39 mouse cellular contexts compared by ENCODE assay signal in the genomic region with DNA sequence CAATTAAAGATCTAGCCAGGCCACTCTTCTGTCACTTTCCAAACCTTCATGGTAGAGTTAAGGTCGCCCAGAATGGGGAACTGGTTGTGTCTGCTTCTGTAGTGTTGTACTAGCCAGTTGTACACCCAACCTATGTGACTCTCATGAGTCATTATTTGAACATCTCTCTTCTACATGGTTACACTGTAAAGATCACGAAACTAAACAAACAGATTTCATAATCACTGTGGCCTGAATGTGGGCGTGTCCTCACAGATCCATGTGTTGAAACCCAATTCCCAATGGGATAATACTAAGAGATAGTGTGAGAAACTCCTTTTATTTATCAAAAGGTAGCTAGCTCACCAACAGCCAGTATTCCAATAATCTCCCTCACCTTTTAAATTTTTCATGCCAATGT. TPM values are rescaled to one million over a fixed set of nuclear protein-coding genes. Genes with fewer than 3 reads are reported as not detected.
DNase-seq lines count a peak whose midpoint lies in the region; ATAC-seq and TF ChIP-seq lines count a peak whose summit lies in the region.
"Had no signal": no experiment of that assay in that cellular context is flagged by ENCODE, and none has a peak within 500 bp of the region (broad histone marks: within the 10 kb centered on the region; RNA-seq: fewer than 3 reads in every experiment).

No protein-coding gene starts in this region.

- H3K4me1 ChIP-seq in lung, postnatal 0 days (ENCODE audit: insufficient read depth, low read depth, low read length): no peaks in the 10 kb centered on the region
- no peaks in the 10 kb centered on the region for H3K4me1 ChIP-seq in lung, adult 2 months (ENCODE audit: control insufficient read depth, insufficient read depth, low read length)
- no peaks in the 10 kb centered on the region; the same call in 1 of the 2 replicates for H3K4me1 ChIP-seq in stomach, postnatal 0 days (replicated peaks; ENCODE audit: control insufficient read depth, insufficient read depth)
- peaks cover 13% of the 10 kb centered on the region for H3K4me1 ChIP-seq in thymus, adult 2 months (replicated peaks; ENCODE audit: control insufficient read depth, insufficient read depth, low read length)
- H3K4me1 ChIP-seq: embryonic facial prominence, embryonic 13.5 days; heart, embryonic 12.5 days; hindbrain, embryonic 13.5 days; limb, embryonic 15.5 days; midbrain, embryonic 12.5 days; neural tube, embryonic 13.5 days had no signal

- no peak overlapping the region for H3K4me2 ChIP-seq in lung, postnatal 0 days (replicated peaks; ENCODE audit: low read depth, low read length)
- H3K4me2 ChIP-seq in stomach, postnatal 0 days (replicated peaks; ENCODE audit: low read depth): no peak overlapping the region
- H3K4me2 ChIP-seq: embryonic facial prominence, embryonic 13.5 days; heart, embryonic 12.5 days; hindbrain, embryonic 13.5 days; limb, embryonic 15.5 days; midbrain, embryonic 12.5 days; neural tube, embryonic 13.5 days had no signal

- H3K9me3 ChIP-seq in lung, postnatal 0 days (ENCODE audit: low read length): no peaks in the 10 kb centered on the region
- H3K9me3 ChIP-seq in stomach, postnatal 0 days (ENCODE audit: control insufficient read depth, low read length): no peaks in the 10 kb centered on the region
- H3K9me3 ChIP-seq: embryonic facial prominence, embryonic 13.5 days; hindbrain, embryonic 13.5 days; limb, embryonic 10.5 days; limb, embryonic 15.5 days; midbrain, embryonic 12.5 days; neural tube, embryonic 13.5 days had no signal

- H3K79me3 ChIP-seq in C2C12 (ENCODE audit: low read depth): no peaks in the 10 kb centered on the region

- H3K27ac ChIP-seq in lung, postnatal 0 days (ENCODE audit: low read length): no peak overlapping the region
- H3K27ac ChIP-seq in stomach, postnatal 0 days (replicated peaks): no peak overlapping the region
- no peak overlapping the region for H3K27ac ChIP-seq in thymus, adult 2 months (ENCODE audit: control insufficient read depth, insufficient read depth, low read length)
- H3K27ac ChIP-seq: embryonic facial prominence, embryonic 13.5 days; gastrocnemius, adult 2 months; heart, adult 2 months; hindbrain, embryonic 13.5 days; layer of hippocampus, adult 2 months; limb, embryonic 10.5 days; limb, embryonic 15.5 days; midbrain, embryonic 12.5 days; neural tube, embryonic 13.5 days had no signal

- no peaks in the 10 kb centered on the region for H3K36me3 ChIP-seq in lung, postnatal 0 days (ENCODE audit: insufficient read depth, low read length)
- H3K36me3 ChIP-seq in C2C12 (ENCODE audit: control insufficient read depth, insufficient read depth): no peaks in the 10 kb centered on the region
- H3K36me3 ChIP-seq in stomach, postnatal 0 days (ENCODE audit: control insufficient read depth, insufficient read depth, low read length): no peaks in the 10 kb centered on the region
- no peaks in the 10 kb centered on the region for H3K36me3 ChIP-seq in thymus, adult 2 months (ENCODE audit: control insufficient read depth, insufficient read depth, low read length)
- H3K36me3 ChIP-seq: embryonic facial prominence, embryonic 13.5 days; heart, embryonic 12.5 days; hindbrain, embryonic 13.5 days; limb, embryonic 10.5 days; limb, embryonic 15.5 days; midbrain, embryonic 12.5 days; neural tube, embryonic 13.5 days had no signal

- ATAC-seq in lung, postnatal 0 days: peak; percentile 61
- ATAC-seq in granulocyte monocyte progenitor cell, adult 5-6 weeks (replicated peaks; ENCODE audit: poor library complexity, severe bottlenecking): peak; percentile 37
- ATAC-seq in stomach, postnatal 0 days (ENCODE audit: low FRiP score, low TSS enrichment): peak; percentile 89
- ATAC-seq: forebrain, embryonic 16.5 days had no signal

- H3K27me3 ChIP-seq in lung, postnatal 0 days (replicated peaks; ENCODE audit: insufficient read depth, low read length): no peaks in the 10 kb centered on the region
- H3K27me3 ChIP-seq in C2C12 (ENCODE audit: control insufficient read depth, insufficient read depth, insufficient read length): no peaks in the 10 kb centered on the region
- no peaks in the 10 kb centered on the region for H3K27me3 ChIP-seq in stomach, postnatal 0 days (ENCODE audit: control insufficient read depth, insufficient read depth, low read length)
- H3K27me3 ChIP-seq in thymus, adult 2 months (ENCODE audit: control insufficient read depth, insufficient read depth, low read length): no peaks in the 10 kb centered on the region
- H3K27me3 ChIP-seq: embryonic facial prominence, embryonic 13.5 days; heart, embryonic 12.5 days; hindbrain, embryonic 13.5 days; limb, embryonic 15.5 days; midbrain, embryonic 12.5 days; neural tube, embryonic 13.5 days had no signal

- no peak overlapping the region for H3ac ChIP-seq in C2C12 (ENCODE audit: control insufficient read depth, insufficient read length, low read depth)

- TF ChIP-seq EP300 in lung, postnatal 0 days (IDR thresholded peaks at IDR 0.05): no peak
- TF ChIP-seq EP300 in stomach, postnatal 0 days (optimal IDR thresholded peaks at IDR 0.05): no peak

- no peaks in the 10 kb centered on the region for H3K79me2 ChIP-seq in C2C12 (ENCODE audit: control insufficient read depth, insufficient read depth)

- H3K9ac ChIP-seq in lung, postnatal 0 days (replicated peaks; ENCODE audit: low read depth): no peak overlapping the region
- no peak overlapping the region for H3K9ac ChIP-seq in stomach, postnatal 0 days (ENCODE audit: low read length)
- H3K9ac ChIP-seq: embryonic facial prominence, embryonic 13.5 days; heart, embryonic 12.5 days; hindbrain, embryonic 13.5 days; limb, embryonic 15.5 days; midbrain, embryonic 12.5 days; neural tube, embryonic 13.5 days had no signal

- H3K4me3 ChIP-seq in lung, postnatal 0 days (ENCODE audit: low read depth, low read length): no peak overlapping the region
- H3K4me3 ChIP-seq in lung, adult 2 months (replicated peaks; ENCODE audit: extremely low read depth, low read depth, low read length): no peak overlapping the region
- H3K4me3 ChIP-seq in C2C12 (ENCODE audit: insufficient read depth, poor library complexity, severe bottlenecking): no peak overlapping the region
- no peak overlapping the region for H3K4me3 ChIP-seq in stomach, postnatal 0 days (ENCODE audit: low read depth, low read length)
- H3K4me3 ChIP-seq in thymus, adult 2 months (ENCODE audit: control insufficient read depth, insufficient read depth, low read length): no peak overlapping the region
- H3K4me3 ChIP-seq: embryonic facial prominence, embryonic 13.5 days; erythroblast, embryonic 14.5 days; gastrocnemius, adult 2 months; heart, adult 2 months; heart, embryonic 12.5 days; hindbrain, embryonic 13.5 days; layer of hippocampus, adult 2 months; limb, embryonic 10.5 days; limb, embryonic 15.5 days; midbrain, embryonic 12.5 days; neural tube, embryonic 13.5 days had no signal

- no peak for TF ChIP-seq CTCF in lung, postnatal 0 days (IDR thresholded peaks at IDR 0.05)
- no peak for TF ChIP-seq CTCF in lung, adult 2 months (IDR thresholded peaks at IDR 0.05; ENCODE audit: insufficient read depth, low read length)
- TF ChIP-seq CTCF in C2C12 (IDR thresholded peaks at IDR 0.05; ENCODE audit: control insufficient read depth, insufficient read depth, insufficient read length): no peak
- no peak for TF ChIP-seq CTCF in stomach, postnatal 0 days (IDR thresholded peaks at IDR 0.05; ENCODE audit: low read depth)
- TF ChIP-seq CTCF in thymus, adult 2 months (IDR thresholded peaks at IDR 0.05; ENCODE audit: borderline replicate concordance, control insufficient read depth, extremely low read depth, insufficient read depth, low read length, poor library complexity): no peak

- 44% methylated on average over 3 of the region's 3 CpGs for WGBS in lung, postnatal 0 days
- 55% methylated on average over 3 of the region's 3 CpGs for WGBS in lung, adult 2 months
- 60% methylated on average over 3 of the region's 3 CpGs for WGBS in stomach, postnatal 0 days
- WGBS in thymus, adult 2 months: 88% methylated on average over 3 of the region's 3 CpGs

- peak; percentile 74 for DNase-seq in lung, postnatal 0 days (ENCODE audit: low spot score)
- DNase-seq in lung, adult 2 months: no peak
- DNase-seq in stomach, postnatal 0 days (ENCODE audit: low spot score): no peak
- DNase-seq in left cerebral cortex, adult 8-10 months (ENCODE audit: low spot score in 2 of 2): no peak
- DNase-seq in thymus, adult 2 months: no peak
- DNase-seq: adrenal gland, postnatal 25 days; cerebellum, adult 11-12 months; gastrocnemius, adult 2 months; gastrocnemius, postnatal 36 days; heart, adult 2 months; heart, postnatal 4 days; kidney, adult 18-20 months; kidney, postnatal 36 days; right cerebral cortex, postnatal 14 days; thymus, postnatal 25 days had no signal

- TF ChIP-seq POLR2A in lung, adult 2 months (IDR thresholded peaks at IDR 0.05; ENCODE audit: borderline replicate concordance, extremely low read depth, low read depth, low read length): no peak
- no peak for TF ChIP-seq POLR2A in thymus, adult 2 months (IDR thresholded peaks at IDR 0.05; ENCODE audit: control insufficient read depth, extremely low read depth, insufficient read depth, low read length, poor library complexity)

TF ChIP-seq in C2C12, 6 proteins besides CTCF, POLR2A, EP300 and RAD21:
- TF ChIP-seq CEBPB (IDR thresholded peaks at IDR 0.05; ENCODE audit: low read depth): peak; percentile 37
- TF ChIP-seq MYOD1 (IDR thresholded peaks at IDR 0.05; ENCODE audit: control insufficient read depth, insufficient read length, low read depth): no peak

RNA-seq across cellular contexts. Expression of a gene that starts 33.3 kb away (rescaled TPM):
- 15.6 TPM in 2 replicates for polyA plus RNA-seq in lung, postnatal 0 days (2015; fragmentation: Nextera tagmentation; extraction: Ambion mirVana)
- 12.1 and 12.5 TPM in 2 replicates for polyA plus RNA-seq in lung, adult 2 months (2012; rRNA removed)
- 26.2 TPM for polyA plus RNA-seq in C2C12 (2012; fragmentation: generic; extraction: Trizol)
- total RNA-seq in granulocyte monocyte progenitor cell, adult 5-6 weeks (2014; fragmentation: Nextera tagmentation): 38.6 and 43.6 TPM in 2 replicates
- 18.9 and 20.0 TPM in 2 replicates for total RNA-seq in granulocyte monocyte progenitor cell, adult 5-6 weeks (2017)
- polyA plus RNA-seq in stomach, postnatal 0 days (2015; fragmentation: Nextera tagmentation; extraction: Ambion mirVana): 10.4 and 10.9 TPM in 2 replicates
- 10 to 100 TPM; 20.6 to 28.5 (median 23.4) TPM for total RNA-seq in left cerebral cortex, adult 8-10 months (2022)
- 43.5 and 54.4 TPM in 2 replicates for polyA plus RNA-seq in thymus, adult 2 months (2012; rRNA removed)

RNA-seq across cellular contexts. Expression of a gene that starts 59.3 kb away (rescaled TPM):
- not detected in 2 replicates for polyA plus RNA-seq in lung, postnatal 0 days (2015; fragmentation: Nextera tagmentation; extraction: Ambion mirVana)
- polyA plus RNA-seq in lung, adult 2 months (2012; rRNA removed): not detected in 2 replicates
- not detected for polyA plus RNA-seq in C2C12 (2012; fragmentation: generic; extraction: Trizol)
- total RNA-seq in granulocyte monocyte progenitor cell, adult 5-6 weeks (2014; fragmentation: Nextera tagmentation): not detected in 2 replicates
- total RNA-seq in granulocyte monocyte progenitor cell, adult 5-6 weeks (2017): not detected in 2 replicates
- polyA plus RNA-seq in stomach, postnatal 0 days (2015; fragmentation: Nextera tagmentation; extraction: Ambion mirVana): 0.05 TPM in 1 of 2 replicates, not detected in the other
- total RNA-seq in left cerebral cortex, adult 8-10 months (2022): not detected
- polyA plus RNA-seq in thymus, adult 2 months (2012; rRNA removed): 0.03 and 0.06 TPM in 2 replicates
- total RNA-seq: adrenal gland, adult 18-20 months; adrenal gland, postnatal 25 days; common myeloid progenitor, adult 5-6 weeks; gastrocnemius, adult 2 months; gastrocnemius, postnatal 36 days; heart, adult 2 months; heart, postnatal 4 days; layer of hippocampus, adult 2 months; layer of hippocampus, postnatal 14 days; megakaryocyte, adult 5-6 weeks; MEL; midbrain, postnatal 0 days had no signal
- polyA plus RNA-seq: embryonic facial prominence, embryonic 13.5 days; erythroblast, embryonic 14.5 days; forebrain, embryonic 11.5 days; forebrain, embryonic 16.5 days; heart, adult 2 months; heart, embryonic 12.5 days; heart, postnatal 0 days; hindbrain, embryonic 13.5 days; kidney, embryonic 16.5 days; limb, embryonic 10.5 days; limb, embryonic 15.5 days; lung, embryonic 16.5 days; midbrain, embryonic 12.5 days; midbrain, postnatal 0 days; neural tube, embryonic 13.5 days; small intestine, adult 2 months; stomach, embryonic 14.5 days had no signal

Comparison
In these comparisons a context has a peak if more than half of its experiments do, and no peak if none do; other contexts are left out.
1. ATAC-seq: peak in every context shown above with its lines; median percentile 89 in stomach, postnatal 0 days; 61 in lung, postnatal 0 days; 37 in granulocyte monocyte progenitor cell, adult 5-6 weeks.